8 mouse cellular contexts compared by ENCODE assay signal in the genomic region with DNA sequence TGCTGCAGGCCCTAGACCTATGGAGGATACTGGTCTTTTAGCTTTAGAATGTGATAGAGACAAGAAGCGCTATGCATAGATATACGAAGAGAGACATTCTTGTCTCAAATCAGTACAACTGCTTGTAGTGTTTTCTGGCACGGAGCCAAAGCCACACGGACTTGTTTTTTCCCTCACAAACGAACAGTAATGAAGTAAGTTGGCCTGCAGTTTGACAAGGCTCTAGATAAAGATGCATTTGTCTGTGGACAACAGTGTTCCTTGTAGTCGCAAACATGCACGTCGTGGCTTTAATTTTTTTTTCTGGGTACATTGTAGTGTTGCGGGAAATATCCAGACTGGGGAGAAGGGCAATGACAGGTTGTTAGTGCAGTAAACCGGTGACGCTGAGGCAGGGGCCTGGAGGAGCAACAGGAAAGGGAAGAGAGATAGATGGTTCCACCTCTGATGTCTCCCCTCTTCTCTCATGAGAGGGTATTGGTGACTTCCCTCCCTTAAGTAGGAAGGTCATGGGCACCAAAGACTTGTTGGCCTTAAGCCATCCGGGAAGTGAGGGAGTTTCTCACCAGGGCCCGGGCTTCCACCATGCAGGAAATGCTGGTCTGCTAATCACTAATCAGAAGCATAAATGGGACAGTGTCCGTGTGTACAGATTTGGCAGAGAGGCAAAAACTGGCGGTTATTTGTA.
DNase-seq lines count a peak whose midpoint lies in the region; ATAC-seq and TF ChIP-seq lines count a peak whose summit lies in the region.

No protein-coding gene starts in this region.

- TF ChIP-seq CTCF in brain, embryonic 14.5 days (IDR thresholded peaks at IDR 0.05; ENCODE audit: borderline replicate concordance, extremely low read depth, insufficient read depth, insufficient read length): no peak
- no peak for TF ChIP-seq CTCF in left cerebral cortex, adult 2 months (IDR thresholded peaks at IDR 0.05)

- peak; percentile 51 to 62 for DNase-seq in heart, adult 18-20 months
- no peak for DNase-seq in heart, postnatal 25 days (ENCODE audit: low spot score)
- peak; percentile 63 for DNase-seq in CD4-positive helper T cell, adult 2 months (ENCODE audit: low read depth, low spot score)
- DNase-seq in brain, embryonic 14.5 days (ENCODE audit: low read depth): peak; percentile 82
- peak; percentile 40 for DNase-seq in kidney, adult 9 months
- DNase-seq in spleen, postnatal 14 days (ENCODE audit: low spot score in 2 of 2): no peak
- no peak for DNase-seq in left cerebral cortex, adult 2 months (ENCODE audit: extremely low spot score in 1 of 2, low spot score in 2 of 2)

- intact Hi-C loops in heart, postnatal 25 days (cut with DNase I): no loop called here
- intact Hi-C loops in left cerebral cortex, adult 2 months (cut with DNase I): no loop called here

- TF ChIP-seq POLR2A in brain, embryonic 14.5 days (IDR thresholded peaks at IDR 0.05; ENCODE audit: borderline replicate concordance, extremely low read depth, insufficient read depth, insufficient read length, poor library complexity, severe bottlenecking): no peak

- H3K27ac ChIP-seq in left cerebral cortex, adult 2 months: no peak overlapping the region

- H3K4me3 ChIP-seq in left cerebral cortex, adult 2 months: no peak overlapping the region

- peak; percentile 44 for ATAC-seq in megakaryocyte-erythroid progenitor cell, adult 5-6 weeks (replicated peaks; ENCODE audit: low FRiP score, low TSS enrichment, poor library complexity, severe bottlenecking)

Comparison
In these comparisons a context has a peak if more than half of its experiments do, and no peak if none do; other contexts are left out.
1. DNase-seq: peak in heart, adult 18-20 months (2 of 2), CD4-positive helper T cell, adult 2 months (single experiment), brain, embryonic 14.5 days (single experiment) and kidney, adult 9 months (single experiment); none in heart, postnatal 25 days (single experiment), spleen, postnatal 14 days (0 of 2) and left cerebral cortex, adult 2 months (0 of 2).